27 mouse cellular contexts compared by ENCODE assay signal in genomic region chr1:170031656-170032055, GRCm38 (mm10).
DNase-seq lines count a peak whose midpoint lies in the region; ATAC-seq and TF ChIP-seq lines count a peak whose summit lies in the region.
"Had no signal": no experiment of that assay in that cellular context is flagged by ENCODE, and none has a peak within 500 bp of the region (broad histone marks: within the 10 kb centered on the region; RNA-seq: fewer than 3 reads in every experiment).

No protein-coding gene starts in this region.

- no peaks in the 10 kb centered on the region for H3K36me3 ChIP-seq in intestine, embryonic 14.5 days (ENCODE audit: control insufficient read depth, insufficient read depth, low read length)
- H3K36me3 ChIP-seq in intestine, embryonic 16.5 days (ENCODE audit: control insufficient read depth, insufficient read depth, low read length): no peaks in the 10 kb centered on the region
- H3K36me3 ChIP-seq in kidney, adult 2 months (ENCODE audit: control insufficient read depth, insufficient read depth, low read length): no peaks in the 10 kb centered on the region
- H3K36me3 ChIP-seq: forebrain, embryonic 10.5 days; G1E; heart, embryonic 12.5 days; heart, embryonic 15.5 days; hindbrain, embryonic 10.5 days; hindbrain, embryonic 13.5 days had no signal

- no peak for TF ChIP-seq POLR2A in kidney, adult 2 months (IDR thresholded peaks at IDR 0.05; ENCODE audit: low read depth, low read length)

- no peaks in the 10 kb centered on the region for H3K4me1 ChIP-seq in intestine, embryonic 14.5 days (replicated peaks; ENCODE audit: control insufficient read depth, insufficient read depth, low read length)
- H3K4me1 ChIP-seq in intestine, embryonic 16.5 days (ENCODE audit: control insufficient read depth, insufficient read depth, low read length): no peaks in the 10 kb centered on the region
- H3K4me1 ChIP-seq in kidney, adult 2 months (ENCODE audit: control insufficient read depth, insufficient read depth, low read length): no peaks in the 10 kb centered on the region
- H3K4me1 ChIP-seq: forebrain, embryonic 10.5 days; forebrain, embryonic 13.5 days; heart, embryonic 12.5 days; heart, embryonic 15.5 days; hindbrain, embryonic 10.5 days; hindbrain, embryonic 13.5 days had no signal

- H3K9ac ChIP-seq in intestine, embryonic 14.5 days (ENCODE audit: low read length): no peak overlapping the region
- no peak overlapping the region for H3K9ac ChIP-seq in intestine, embryonic 16.5 days (ENCODE audit: low read depth, low read length)
- H3K9ac ChIP-seq: forebrain, embryonic 13.5 days; heart, embryonic 12.5 days; heart, embryonic 15.5 days; hindbrain, embryonic 13.5 days had no signal

- ATAC-seq in intestine, embryonic 14.5 days (replicated peaks; ENCODE audit: low FRiP score, low TSS enrichment, low read depth): no peak
- no peak for ATAC-seq in intestine, embryonic 16.5 days
- ATAC-seq: forebrain, embryonic 13.5 days; forebrain, embryonic 16.5 days; Patski had no signal

- no peak overlapping the region for H3K4me2 ChIP-seq in intestine, embryonic 14.5 days (ENCODE audit: low read length)
- H3K4me2 ChIP-seq in intestine, embryonic 16.5 days (ENCODE audit: low read depth, low read length): no peak overlapping the region
- H3K4me2 ChIP-seq: forebrain, embryonic 13.5 days; heart, embryonic 12.5 days; heart, embryonic 15.5 days; hindbrain, embryonic 13.5 days had no signal

- H3K4me3 ChIP-seq in intestine, embryonic 14.5 days (ENCODE audit: low read depth, low read length): no peak overlapping the region
- no peak overlapping the region for H3K4me3 ChIP-seq in intestine, embryonic 16.5 days (ENCODE audit: low read length)
- no peak overlapping the region for H3K4me3 ChIP-seq in kidney, adult 2 months (ENCODE audit: insufficient read depth, low read depth, low read length)
- H3K4me3 ChIP-seq: forebrain, embryonic 10.5 days; forebrain, embryonic 13.5 days; heart, embryonic 12.5 days; heart, embryonic 15.5 days; hindbrain, embryonic 10.5 days; hindbrain, embryonic 13.5 days had no signal

- no peak for TF ChIP-seq CTCF in kidney, adult 2 months (conservative IDR thresholded peaks at IDR 0.05; ENCODE audit: insufficient read depth, insufficient read length, low read depth, low read length)

- no peak overlapping the region for H3K27ac ChIP-seq in intestine, embryonic 14.5 days (ENCODE audit: low read depth)
- H3K27ac ChIP-seq in intestine, embryonic 16.5 days (ENCODE audit: low read length): no peak overlapping the region
- no peak overlapping the region for H3K27ac ChIP-seq in kidney, adult 2 months (ENCODE audit: insufficient read depth, low read depth, low read length)
- H3K27ac ChIP-seq: forebrain, embryonic 10.5 days; forebrain, embryonic 13.5 days; heart, embryonic 15.5 days; hindbrain, embryonic 10.5 days; hindbrain, embryonic 13.5 days had no signal

- 80% methylated on average over 3 of the region's 3 CpGs for WGBS in intestine, embryonic 14.5 days
- 87% methylated on average over 3 of the region's 3 CpGs for WGBS in intestine, embryonic 16.5 days
- WGBS in kidney, adult 2 months: 71% methylated on average over 3 of the region's 3 CpGs

- H3K9me3 ChIP-seq in intestine, embryonic 14.5 days (ENCODE audit: control insufficient read depth, low read length): no peaks in the 10 kb centered on the region
- no peaks in the 10 kb centered on the region for H3K9me3 ChIP-seq in intestine, embryonic 16.5 days (ENCODE audit: control insufficient read depth, low read length)
- H3K9me3 ChIP-seq: forebrain, embryonic 10.5 days; forebrain, embryonic 13.5 days; G1E; heart, embryonic 12.5 days; heart, embryonic 15.5 days; hindbrain, embryonic 10.5 days; hindbrain, embryonic 13.5 days had no signal

- no peaks in the 10 kb centered on the region for H3K27me3 ChIP-seq in intestine, embryonic 14.5 days (replicated peaks; ENCODE audit: control insufficient read depth, insufficient read depth, low read length)
- H3K27me3 ChIP-seq in intestine, embryonic 16.5 days (replicated peaks; ENCODE audit: control insufficient read depth, insufficient read depth, low read length): no peaks in the 10 kb centered on the region
- H3K27me3 ChIP-seq in kidney, adult 2 months (replicated peaks; ENCODE audit: control insufficient read depth, insufficient read depth, low read length): no peaks in the 10 kb centered on the region
- H3K27me3 ChIP-seq: CH12.LX; forebrain, embryonic 13.5 days; heart, embryonic 12.5 days; heart, embryonic 15.5 days; hindbrain, embryonic 13.5 days; Patski had no signal

- peak; percentile 27 for DNase-seq in intestine, embryonic 14.5 days (ENCODE audit: low spot score)
- DNase-seq in kidney, adult 2 months: peak; percentile 75
- no peak for DNase-seq in kidney, postnatal 14 days
- DNase-seq in kidney, postnatal 25 days: peak; percentile 17 to 43
- DNase-seq in kidney, postnatal 10 days: no peak
- DNase-seq in kidney, postnatal 36 days: peak; percentile 19 to 55
- DNase-seq: adrenal gland, postnatal 10 days; adrenal gland, postnatal 36 days; B cell, adult 2 months; cerebellum, adult 18-20 months; cerebellum, adult 9-10 months; cerebellum, postnatal 14 days; gastrocnemius, postnatal 10 days; gastrocnemius, postnatal 36 days; heart, postnatal 10 days; heart, postnatal 36 days had no signal

Comparison
In these comparisons a context has a peak if more than half of its experiments do, and no peak if none do; other contexts are left out.
1. DNase-seq: peak in intestine, embryonic 14.5 days (single experiment), kidney, adult 2 months (single experiment), kidney, postnatal 25 days (2 of 2) and kidney, postnatal 36 days (2 of 2); none in kidney, postnatal 14 days (single experiment) and kidney, postnatal 10 days (single experiment).